Mouse (Mus musculus) C2C12 (cell line): ENCODE results near the gene Micu1.

Source experiments
- CEBPB ChIP-seq: IDR thresholded peaks from one replicate; pipeline ENCODE4 v1.6.1; 2011; ENCODE audit warnings: low read depth, mild to moderate bottlenecking, control low read depth, moderate library complexity
- CTCF ChIP-seq: IDR thresholded peaks from one replicate; pipeline ENCODE4 v1.5.1; 2011; ENCODE audit not compliant: control insufficient read depth, insufficient read depth, insufficient read length
- MAX ChIP-seq: IDR thresholded peaks from one replicate; pipeline ENCODE4 v1.6.1; 2011; ENCODE audit warnings: mild to moderate bottlenecking, control low read depth
- MYOG ChIP-seq: IDR thresholded peaks from one replicate; pipeline ENCODE4 v1.6.1; 2011; ENCODE audit not compliant: control insufficient read depth, insufficient read length; ENCODE audit errors: extremely low read depth
- USF1 ChIP-seq: IDR thresholded peaks from one replicate; pipeline ENCODE4 v1.6.1; 2011; ENCODE audit warnings: low read depth, mild to moderate bottlenecking, control low read depth, moderate library complexity

DNA sequence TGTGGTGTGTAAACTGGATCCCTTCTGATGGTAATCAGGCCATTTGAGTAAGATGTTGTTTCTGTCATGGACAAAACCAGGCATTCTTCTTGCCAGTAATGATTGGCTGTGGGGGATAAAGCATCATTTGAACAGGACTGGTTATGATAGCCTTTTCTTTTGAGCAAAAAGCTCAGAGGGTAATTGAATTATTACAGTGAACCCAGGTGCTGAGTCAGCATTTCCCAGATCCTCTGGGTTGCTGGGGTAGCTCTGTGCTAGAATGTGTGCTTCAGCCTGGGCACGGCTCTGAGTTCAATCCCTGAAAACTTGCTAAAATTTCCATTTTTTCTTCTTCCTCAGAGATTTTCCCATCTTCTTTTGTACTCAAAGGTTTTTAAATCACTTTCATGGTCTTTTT lies 52.6 kb downstream of the Micu1 start:
- no peak for TF ChIP-seq CTCF
- TF ChIP-seq MAX = no peak
- no peak for TF ChIP-seq CEBPB
- no peak for TF ChIP-seq MYOG
- no peak for TF ChIP-seq USF1
